Mouse (Mus musculus): ENCODE results near the gene 4933436I01Rik.

4933436I01Rik gene

DNA sequence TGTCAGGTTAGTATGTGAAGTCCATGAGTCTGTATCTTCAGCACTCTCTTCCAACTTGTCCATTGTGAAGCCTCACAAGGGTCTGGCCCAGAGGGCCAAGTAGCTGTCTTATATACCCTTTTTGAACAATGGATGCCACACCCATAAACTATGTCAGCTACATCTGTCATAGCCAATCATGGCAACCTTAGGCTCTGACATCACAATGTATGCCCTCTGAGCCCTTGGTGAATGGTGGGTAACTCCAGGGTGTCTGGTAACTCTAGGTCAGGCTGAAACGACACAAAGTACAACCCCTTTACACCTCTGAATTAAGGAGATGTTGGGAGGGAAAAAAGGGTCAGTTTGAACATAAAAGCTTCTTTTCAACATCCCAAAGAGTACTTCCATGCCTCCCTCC is at the start of gene 4933436I01Rik:
Gene 4933436I01Rik (minus strand): TSS at position 101 of the 400 bp plus-strand sequence.
- DNase-seq, result no peak

DNA sequence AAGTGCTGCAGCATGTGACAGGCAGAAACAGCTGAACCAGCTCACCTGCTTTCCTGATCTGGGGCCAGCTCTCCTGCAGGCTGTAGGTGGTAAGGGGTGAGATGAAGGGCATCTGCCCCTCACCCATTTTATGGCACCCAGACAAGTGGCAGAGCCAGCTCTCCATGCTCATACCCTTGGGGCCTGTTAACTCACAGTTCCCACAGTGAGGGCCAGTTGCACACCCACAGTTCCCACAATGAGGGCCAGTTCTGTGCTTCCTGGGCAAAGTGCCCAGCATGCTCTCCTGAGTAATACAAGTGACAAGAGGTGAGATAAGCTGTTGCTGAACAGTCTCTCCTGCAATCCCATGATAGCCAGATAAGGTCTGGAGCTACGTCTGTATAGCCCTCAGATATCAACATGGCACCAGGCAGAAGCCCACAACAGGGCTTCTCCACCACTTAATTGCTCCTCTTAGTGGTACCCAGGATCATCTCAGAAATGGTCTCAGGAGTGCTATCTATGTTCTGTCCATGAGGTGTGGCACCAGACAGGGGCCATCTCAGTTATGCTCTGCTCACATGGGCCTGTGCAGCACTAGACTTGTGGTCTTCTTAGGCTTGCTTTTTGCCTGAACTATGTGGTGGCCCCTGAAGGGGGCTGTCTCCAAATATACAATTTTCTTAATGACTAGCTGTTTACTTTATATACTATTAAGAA is 3.7 kb upstream of the 4933436I01Rik start:
- DNase-seq, result no peak

DNA sequence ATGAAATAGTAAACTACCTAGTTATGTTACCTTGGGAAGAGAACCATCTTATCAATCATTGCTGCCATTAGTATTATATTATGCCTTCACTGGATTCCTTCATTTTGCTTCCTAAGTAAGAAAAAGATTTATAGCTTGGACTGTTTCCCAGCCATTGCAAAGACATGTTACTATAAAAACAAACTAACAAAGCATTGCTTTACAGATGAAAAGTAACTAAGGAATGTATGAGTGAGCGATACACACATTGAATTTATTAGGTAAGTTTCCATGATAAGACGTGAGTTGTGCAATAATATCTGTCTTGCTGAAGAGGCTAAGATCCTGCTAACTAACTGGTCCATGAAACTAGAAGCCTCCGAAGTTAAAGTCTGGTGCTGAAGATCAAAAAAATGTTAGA is 37.8 kb downstream of the 4933436I01Rik start:
- no peak for DNase-seq

Data from embryo, embryonic 11 days (tissue).